Mouse (Mus musculus) spleen, adult 2 months (tissue): ENCODE measurements at regions not wholly inside any gene's neighbourhood (a gene's known extent, or its start where the extent isn't known, plus 50 kb on each side); places are given as distances from the start of the nearest gene placed in this dataset.

ENCODE experiments used
- CTCF ChIP-seq: fragments of 200-500 bp; IDR thresholded peaks from 2 replicates; pipeline ENCODE4 v1.5.1; 2011; ENCODE audit warnings: mild to moderate bottlenecking, inconsistent platforms; ENCODE audit not compliant: insufficient read depth, insufficient read length, insufficient replicate concordance; ENCODE audit errors: extremely low read depth
- POLR2A ChIP-seq: fragments of 200-500 bp; IDR thresholded peaks from 2 replicates; pipeline ENCODE4 v1.6.1; 2011; ENCODE audit warnings: low read depth, low read length, inconsistent platforms

DNA sequence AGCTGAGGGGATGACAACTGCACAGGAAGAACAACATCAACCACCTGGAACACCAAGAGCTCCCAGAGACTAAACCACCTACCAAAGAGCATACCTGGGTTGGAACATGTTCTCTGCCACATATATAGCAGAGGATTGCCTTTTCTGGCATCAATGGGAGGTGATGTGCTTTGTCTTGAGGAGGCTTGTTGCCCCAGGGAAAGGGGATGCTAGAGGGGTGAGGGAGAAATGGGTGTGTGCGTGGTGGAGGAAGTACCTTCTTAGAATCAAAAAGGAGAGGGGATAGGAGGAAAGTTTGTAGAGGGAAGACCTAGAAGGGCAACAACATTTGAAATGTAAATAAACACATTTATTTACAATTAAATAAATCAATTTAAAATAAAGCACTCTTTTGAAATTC is 358.5 kb upstream of the Pfkp start:
- TF ChIP-seq CTCF (no peak), POLR2A (no peak)
